Mouse (Mus musculus) cerebellum, adult 11-12 months (tissue): ENCODE results near the gene Dok1.

ENCODE experiments used
- DNase-seq: peaks from one replicate; pipeline ENCODE4 v3.0.0; 2022

Dok1 gene

GRCm38 (mm10) chr6:83044742-83045141 lies 11.5 kb upstream of the Dok1 start:
- no peak for DNase-seq

- no peak for DNase-seq
Observed at GRCm38 (mm10) chr6:83043993-83044392, 10.7 kb upstream of the Dok1 start.

- DNase-seq, result no peak
Observed at GRCm38 (mm10) chr6:83043561-83043960, 10.3 kb upstream of the Dok1 start.

- no peak for DNase-seq
Observed at GRCm38 (mm10) chr6:83040601-83041000, 7.3 kb upstream of the Dok1 start.

- DNase-seq, result peak; percentile 85
Observed at GRCm38 (mm10) chr6:83038496-83039012, 5.3 kb upstream of the Dok1 start.

- DNase-seq, result no peak
Observed at GRCm38 (mm10) chr6:83037188-83037587, 3.9 kb upstream of the Dok1 start.

- DNase-seq, result no peak
Observed at GRCm38 (mm10) chr6:83034463-83035055, 1.3 kb upstream of the Dok1 start.

- DNase-seq, result no peak
Observed at GRCm38 (mm10) chr6:83032769-83033191, 491 bp downstream of the Dok1 start.

- DNase-seq, result no peak
Observed at GRCm38 (mm10) chr6:83031921-83032590, 1.2 kb downstream of the Dok1 start.

- DNase-seq, result no peak
Observed at GRCm38 (mm10) chr6:83031111-83031510, 2.2 kb downstream of the Dok1 start.

GRCm38 (mm10) chr6:83029777-83030176 lies 3.5 kb downstream of the Dok1 start:
- no peak for DNase-seq

- no peak for DNase-seq
Observed at GRCm38 (mm10) chr6:83027706-83028105, 5.6 kb downstream of the Dok1 start.

- DNase-seq, result no peak
Observed at GRCm38 (mm10) chr6:83027293-83027692, 6.0 kb downstream of the Dok1 start.

- DNase-seq, result no peak
Observed at GRCm38 (mm10) chr6:83025221-83025620, 8.1 kb downstream of the Dok1 start.

GRCm38 (mm10) chr6:83024421-83024820 lies 8.8 kb downstream of the Dok1 start:
- no peak for DNase-seq

GRCm38 (mm10) chr6:83023786-83024185 lies 9.5 kb downstream of the Dok1 start:
- no peak for DNase-seq

GRCm38 (mm10) chr6:83023008-83023407 lies 10.3 kb downstream of the Dok1 start:
- DNase-seq, result no peak

GRCm38 (mm10) chr6:83020836-83021593 lies 12.3 kb downstream of the Dok1 start:
- no peak for DNase-seq

- DNase-seq, result no peak
Observed at GRCm38 (mm10) chr6:83020121-83020520, 13.2 kb downstream of the Dok1 start.

- no peak for DNase-seq
Observed at GRCm38 (mm10) chr6:83019044-83019443, 14.2 kb downstream of the Dok1 start.

GRCm38 (mm10) chr6:83017190-83017589 lies 16.1 kb downstream of the Dok1 start:
- DNase-seq, result no peak

- DNase-seq, result no peak
Observed at GRCm38 (mm10) chr6:83015749-83016148, 17.5 kb downstream of the Dok1 start.
